Mouse (Mus musculus): ENCODE data around the gene Arrdc2.

DNA sequence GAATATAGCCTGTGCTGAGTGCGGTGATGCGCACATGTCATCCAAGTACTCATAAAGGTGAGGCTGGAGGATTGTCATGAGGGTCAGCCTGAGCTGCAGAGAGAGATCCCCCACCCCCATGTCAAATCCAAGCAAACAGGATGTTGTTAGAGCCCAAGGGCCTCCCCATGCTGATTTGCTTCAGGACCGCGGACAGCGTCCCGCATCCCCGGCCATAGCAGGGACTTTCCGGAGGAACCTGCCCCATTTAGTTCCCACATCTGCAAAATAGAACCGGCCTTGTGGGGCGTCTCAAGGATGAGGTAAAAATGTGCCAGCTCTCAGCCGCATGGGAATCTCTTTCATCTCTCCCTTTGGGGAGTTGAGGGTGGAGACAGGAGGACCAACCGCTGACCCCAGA, 46.1 kb upstream of the Arrdc2 start:
- TF ChIP-seq CTCF (IDR thresholded peaks at IDR 0.05; ENCODE audit: control insufficient read depth, insufficient read depth, insufficient replicate concordance, low read depth, low read length) (no peak), POLR2A (IDR thresholded peaks at IDR 0.05; ENCODE audit: control insufficient read depth, low read depth, low read length) (no peak)
